Mouse (Mus musculus) forebrain, embryonic 11.5 days (tissue): ENCODE measurements around the gene Gpr142. TPM values are rescaled to one million over a fixed set of nuclear protein-coding genes. Genes with fewer than 3 reads are reported as not detected.
A peak's percentile ranks its signal among the peaks of the same experiment; 100 is the strongest.

Experiments
- ATAC-seq: fragments of 200-750 bp; cut with Nextera tagmentation; replicated peaks from 2 replicates; pipeline ENCODE4 v1.8.0; 2017; ENCODE audit warnings: moderate TSS enrichment; ENCODE audit not compliant: low FRiP score
- DNase-seq: peaks from one replicate; pipeline ENCODE4 v3.0.0-alpha.2; 2017; ENCODE audit warnings: low spot score
- H3K27ac ChIP-seq: fragments of 300-500 bp; sonication (generic); 2 replicates; pipeline ENCODE4 v1.5.1; 2014; ENCODE audit warnings: low read depth, low read length
- H3K27me3 ChIP-seq: fragments of 300-500 bp; sonication (generic); 2 replicates; pipeline ENCODE4 v1.6.1; 2014; ENCODE audit warnings: mild to moderate bottlenecking, low read length, mixed read lengths; ENCODE audit not compliant: control insufficient read depth, insufficient read depth
- H3K36me3 ChIP-seq: fragments of 300-500 bp; sonication (generic); 2 replicates; pipeline ENCODE4 v1.6.1; 2014; ENCODE audit warnings: mild to moderate bottlenecking, low read length, moderate library complexity, mixed read lengths; ENCODE audit not compliant: control insufficient read depth, insufficient read depth
- H3K4me1 ChIP-seq: fragments of 300-500 bp; sonication (generic); replicated peaks from 2 replicates; pipeline ENCODE4 v1.6.1; 2014; ENCODE audit warnings: low read length, mixed read lengths; ENCODE audit not compliant: control insufficient read depth, insufficient read depth
- H3K4me2 ChIP-seq: fragments of 300-500 bp; sonication (generic); 2 replicates; pipeline ENCODE4 v1.6.1; 2014; ENCODE audit warnings: low read depth, mild to moderate bottlenecking, low read length, moderate library complexity, mixed read lengths; ENCODE audit not compliant: severe bottlenecking
- H3K4me3 ChIP-seq: fragments of 300-500 bp; sonication (generic); 2 replicates; pipeline ENCODE4 v1.5.1; 2014; ENCODE audit warnings: low read depth, low read length
- H3K9ac ChIP-seq: fragments of 300-500 bp; sonication (generic); 2 replicates; pipeline ENCODE4 v1.6.1; 2014; ENCODE audit warnings: low read length
- H3K9me3 ChIP-seq: fragments of 300-500 bp; sonication (generic); 2 replicates; pipeline ENCODE4 v1.6.1; 2016; ENCODE audit warnings: low read length, mixed read lengths; ENCODE audit not compliant: control insufficient read depth
- whole genome bisulfite sequencing: fragments of 180-500 bp; shearing (Covaris S2); extraction: QIAGEN DNeasy Blood & Tissue Kit; methylation state at CpG from one replicate; pipeline ENCODE4 v1.1.7; 2014; 5-methylcytosine and 5-hydroxymethylcytosine counted together
- polyA plus RNA-seq: library from polyadenylated mRNA; unstranded; fragments of >200 nt; fragmentation: Nextera tagmentation; extraction: Ambion mirVana; gene quantifications from 2 replicates; pipeline ENCODE4 v1.2.1, GENCODE M21; 2014

Gpr142 gene
- polyA plus RNA-seq, 1 experiment from 2014 or later = not detected

DNA sequence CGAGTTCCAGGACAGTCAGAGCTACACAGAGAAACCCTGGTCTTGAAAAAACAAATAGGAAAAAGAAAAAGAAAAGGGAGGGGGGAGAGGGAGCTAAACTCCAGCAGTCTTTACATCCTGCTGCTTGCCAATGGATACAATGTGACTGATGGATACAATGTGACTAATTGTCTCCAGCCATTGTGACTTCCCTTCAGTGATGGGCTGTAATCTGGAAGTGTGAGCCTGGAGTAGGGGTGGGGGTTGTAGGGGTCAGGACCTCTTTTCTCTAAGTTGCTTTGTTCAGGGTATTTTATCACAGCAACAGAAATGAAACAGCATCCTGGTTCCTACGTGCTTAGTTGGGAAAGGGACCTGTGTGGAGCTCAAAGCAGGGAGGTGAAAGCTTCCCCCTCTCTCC is 20.4 kb downstream of the Gpr142 start:
- no peaks in the 10 kb centered on the region for H3K36me3 ChIP-seq
- DNase-seq = no peak
- H3K4me3 ChIP-seq = no peak overlapping the region
- no peak for ATAC-seq
- no peak overlapping the region for H3K4me2 ChIP-seq
- no peaks in the 10 kb centered on the region for H3K27me3 ChIP-seq
- peaks cover 12% of the 10 kb centered on the region for H3K4me1 ChIP-seq
- H3K9me3 ChIP-seq = no peaks in the 10 kb centered on the region
- 27% methylated on average over 2 of the region's 2 CpGs for WGBS
- H3K27ac ChIP-seq = no peak overlapping the region
- no peak overlapping the region for H3K9ac ChIP-seq

GRCm38 (mm10) chr11:114820444-114820843 is 21.7 kb downstream of the Gpr142 start:
- H3K9me3 ChIP-seq = no peaks in the 10 kb centered on the region
- no peak overlapping the region for H3K27ac ChIP-seq
- H3K27me3 ChIP-seq = no peaks in the 10 kb centered on the region
- no peak overlapping the region for H3K9ac ChIP-seq
- no peak for DNase-seq
- H3K4me3 ChIP-seq = no peak overlapping the region
- H3K36me3 ChIP-seq = no peaks in the 10 kb centered on the region
- no peak overlapping the region for H3K4me2 ChIP-seq
- no peak for ATAC-seq
- H3K4me1 ChIP-seq = peaks cover 12% of the 10 kb centered on the region
- WGBS = 42% methylated on average over 3 of the region's 3 CpGs

- H3K4me2 ChIP-seq = no peak overlapping the region
- H3K9me3 ChIP-seq = no peaks in the 10 kb centered on the region
- no peak overlapping the region for H3K9ac ChIP-seq
- H3K27me3 ChIP-seq = no peaks in the 10 kb centered on the region
- H3K36me3 ChIP-seq = no peaks in the 10 kb centered on the region
- 60% methylated on average over 1 of the region's 1 CpGs for WGBS
- no peak overlapping the region for H3K4me3 ChIP-seq
- no peak for DNase-seq
- no peak overlapping the region for H3K27ac ChIP-seq
- H3K4me1 ChIP-seq = peaks cover 12% of the 10 kb centered on the region
- no peak for ATAC-seq
Measured at GRCm38 (mm10) chr11:114821325-114821724, 22.6 kb downstream of the Gpr142 start.

DNA sequence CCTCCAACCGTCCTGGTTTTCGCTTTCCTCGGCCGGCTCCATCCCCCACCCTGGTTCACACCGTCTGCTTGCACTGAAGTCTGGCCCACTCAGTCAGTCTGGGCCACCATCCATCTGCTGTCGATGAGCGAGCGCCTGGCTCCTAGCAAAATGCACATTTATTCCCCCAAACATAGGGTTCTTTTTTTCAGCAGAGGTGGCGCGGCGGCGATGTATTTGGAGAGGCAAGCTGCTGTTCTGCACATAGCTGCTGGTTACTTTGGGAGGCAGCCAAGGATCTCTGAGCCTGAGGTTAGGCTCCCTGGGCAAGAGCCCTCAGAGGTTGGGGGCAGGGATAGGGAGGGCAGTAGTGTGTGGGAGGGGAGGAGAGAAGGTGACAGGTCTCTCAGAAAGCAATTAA is 24.0 kb downstream of the Gpr142 start:
- Histone ChIP-seq H3K4me2 (no peak overlapping the region), H3K4me1 (peaks cover 12% of the 10 kb centered on the region), H3K27ac (no peak overlapping the region), H3K4me3 (no peak overlapping the region), H3K27me3 (no peaks in the 10 kb centered on the region), H3K9ac (no peak overlapping the region), H3K9me3 (no peaks in the 10 kb centered on the region), H3K36me3 (no peaks in the 10 kb centered on the region)
- 66% methylated on average over 12 of the region's 12 CpGs for WGBS
- DNase-seq (no peak), ATAC-seq (no peak)

- H3K27me3 ChIP-seq = no peaks in the 10 kb centered on the region
- no peaks in the 10 kb centered on the region for H3K9me3 ChIP-seq
- H3K4me2 ChIP-seq = no peak overlapping the region
- DNase-seq = no peak
- no peak overlapping the region for H3K27ac ChIP-seq
- no peaks in the 10 kb centered on the region for H3K36me3 ChIP-seq
- ATAC-seq = no peak
- H3K9ac ChIP-seq = peak overlapping the region; percentile 4; the same call in 1 of the 2 replicates
- WGBS = 2% methylated on average over 11 of the region's 11 CpGs
- H3K4me1 ChIP-seq = peaks cover 12% of the 10 kb centered on the region
- no peak overlapping the region for H3K4me3 ChIP-seq
Measured at GRCm38 (mm10) chr11:114823199-114823725, 24.5 kb downstream of the Gpr142 start.

DNA sequence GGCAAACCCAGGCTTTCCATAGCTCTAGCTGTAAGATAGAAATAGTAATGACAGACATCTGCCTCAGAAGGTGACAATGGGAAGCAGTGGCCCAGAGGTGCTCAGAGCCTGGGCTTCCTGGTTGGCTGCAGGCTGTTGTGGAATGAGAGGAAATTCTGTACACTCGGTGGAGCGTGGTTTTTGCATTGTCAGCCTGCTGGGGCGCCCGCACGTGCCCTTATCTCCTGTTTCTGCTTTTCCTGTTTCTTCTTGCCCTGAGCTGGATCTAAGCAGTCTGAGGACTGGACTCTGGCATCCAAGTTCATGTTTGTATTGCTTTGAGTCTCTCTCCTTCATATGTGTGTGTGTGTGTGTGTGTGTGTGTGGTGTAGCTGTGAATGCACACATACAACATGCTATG is 28.0 kb downstream of the Gpr142 start:
- Histone ChIP-seq H3K4me2 (no peak overlapping the region), H3K36me3 (no peaks in the 10 kb centered on the region), H3K9ac (no peak overlapping the region), H3K27ac (no peak overlapping the region), H3K9me3 (no peaks in the 10 kb centered on the region), H3K4me1 (peaks cover 22% of the 10 kb centered on the region), H3K27me3 (no peaks in the 10 kb centered on the region), H3K4me3 (no peak overlapping the region)
- ATAC-seq (no peak), DNase-seq (no peak)
- 68% methylated on average over 5 of the region's 5 CpGs for WGBS

- Histone ChIP-seq H3K27me3 (no peaks in the 10 kb centered on the region), H3K4me2 (peak overlapping the region; percentile 58), H3K4me1 (peaks cover 13% of the 10 kb centered on the region), H3K9ac (peak overlapping the region; percentile 56), H3K36me3 (no peaks in the 10 kb centered on the region), H3K9me3 (no peaks in the 10 kb centered on the region), H3K4me3 (peak overlapping the region; percentile 21), H3K27ac (peak overlapping the region; percentile 53; the same call in 1 of the 2 replicates)
- WGBS = 7% methylated on average over 24 of the region's 24 CpGs
- ATAC-seq (peak; percentile 85), DNase-seq (peak; percentile 86)
Measured at GRCm38 (mm10) chr11:114829499-114830432, 31.0 kb downstream of the Gpr142 start.

DNA sequence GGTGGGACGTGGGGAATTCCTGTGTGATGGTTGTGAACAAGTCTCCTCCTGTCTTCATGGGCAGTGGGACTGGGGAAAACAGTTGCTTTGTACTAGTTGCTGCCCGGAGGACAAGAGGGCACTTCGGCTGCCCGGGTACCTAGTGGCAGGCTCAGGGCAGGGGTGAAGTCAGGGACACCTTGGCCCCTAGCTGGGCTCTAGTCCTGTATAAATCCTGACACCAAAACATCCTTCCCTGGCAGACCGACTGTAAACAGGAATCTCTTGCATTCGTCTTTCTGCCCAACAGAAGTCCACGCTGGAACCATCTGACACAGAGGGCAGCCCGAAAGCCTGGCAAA is 31.7 kb downstream of the Gpr142 start:
- no peak for DNase-seq
- peaks cover 13% of the 10 kb centered on the region for H3K4me1 ChIP-seq
- peak overlapping the region; percentile 56 for H3K9ac ChIP-seq
- no peaks in the 10 kb centered on the region for H3K36me3 ChIP-seq
- H3K27me3 ChIP-seq = no peaks in the 10 kb centered on the region
- 15% methylated on average over 8 of the region's 8 CpGs for WGBS
- peak overlapping the region; percentile 58 for H3K4me2 ChIP-seq
- ATAC-seq = no peak; the same call in 1 of the 2 replicates
- no peaks in the 10 kb centered on the region for H3K9me3 ChIP-seq
- H3K27ac ChIP-seq = peak overlapping the region; percentile 53; the same call in 1 of the 2 replicates
- peak overlapping the region; percentile 21; the same call in 1 of the 2 replicates for H3K4me3 ChIP-seq
